In genomic region chr2:21199051-21199450, GRCm38 (mm10) we compare ENCODE assay signal across 19 mouse cellular contexts. TPM values are rescaled to one million over a fixed set of nuclear protein-coding genes. Genes with fewer than 3 reads are reported as not detected.
"Had no signal": no experiment of that assay in that cellular context is flagged by ENCODE, and none has a peak within 500 bp of the region (broad histone marks: within the 10 kb centered on the region; RNA-seq: fewer than 3 reads in every experiment).

No protein-coding gene starts in this region.

- H3K4me2 ChIP-seq: kidney, embryonic 15.5 days; limb, embryonic 12.5 days; limb, embryonic 15.5 days; liver, embryonic 12.5 days; liver, embryonic 15.5 days; midbrain, embryonic 12.5 days; midbrain, embryonic 15.5 days; neural tube, embryonic 12.5 days; neural tube, embryonic 15.5 days had no signal

- H3K9ac ChIP-seq: kidney, embryonic 15.5 days; limb, embryonic 12.5 days; limb, embryonic 15.5 days; liver, embryonic 12.5 days; liver, embryonic 15.5 days; midbrain, embryonic 12.5 days; midbrain, embryonic 15.5 days; neural tube, embryonic 12.5 days; neural tube, embryonic 15.5 days had no signal

- H3K4me3 ChIP-seq: kidney, embryonic 15.5 days; limb, embryonic 12.5 days; limb, embryonic 15.5 days; liver, embryonic 12.5 days; liver, embryonic 15.5 days; midbrain, embryonic 12.5 days; midbrain, embryonic 15.5 days; neural tube, embryonic 12.5 days; neural tube, embryonic 15.5 days had no signal

- H3K36me3 ChIP-seq: kidney, embryonic 15.5 days; limb, embryonic 12.5 days; limb, embryonic 15.5 days; liver, embryonic 12.5 days; liver, embryonic 15.5 days; midbrain, embryonic 12.5 days; midbrain, embryonic 15.5 days; neural tube, embryonic 12.5 days; neural tube, embryonic 15.5 days had no signal

- ATAC-seq: liver, embryonic 12.5 days; midbrain, embryonic 15.5 days had no signal

- H3K27me3 ChIP-seq: limb, embryonic 12.5 days; limb, embryonic 15.5 days; liver, embryonic 12.5 days; liver, embryonic 15.5 days; midbrain, embryonic 12.5 days; midbrain, embryonic 15.5 days; neural tube, embryonic 12.5 days; neural tube, embryonic 15.5 days had no signal

- H3K27ac ChIP-seq: kidney, embryonic 15.5 days; limb, embryonic 12.5 days; limb, embryonic 15.5 days; liver, embryonic 12.5 days; liver, embryonic 15.5 days; macrophage; midbrain, embryonic 12.5 days; midbrain, embryonic 15.5 days; neural tube, embryonic 12.5 days; neural tube, embryonic 15.5 days had no signal

- H3K4me1 ChIP-seq: kidney, embryonic 15.5 days; limb, embryonic 12.5 days; limb, embryonic 15.5 days; liver, embryonic 12.5 days; liver, embryonic 15.5 days; midbrain, embryonic 12.5 days; midbrain, embryonic 15.5 days; neural tube, embryonic 12.5 days; neural tube, embryonic 15.5 days had no signal

- H3K9me3 ChIP-seq: kidney, embryonic 15.5 days; limb, embryonic 12.5 days; limb, embryonic 15.5 days; liver, embryonic 12.5 days; liver, embryonic 15.5 days; midbrain, embryonic 12.5 days; midbrain, embryonic 15.5 days; neural tube, embryonic 12.5 days; neural tube, embryonic 15.5 days had no signal

- DNase-seq: kidney, adult 8-10 months; kidney, postnatal 10 days; kidney, postnatal 4 days; left cerebral cortex, postnatal 4 days; lung, adult 2 months; thymus, adult 18-20 months; thymus, postnatal 36 days had no signal

RNA-seq across cellular contexts. Expression of gene Enkur, which starts 6.1 kb away (rescaled TPM):
- total RNA-seq: megakaryocyte, adult 5-6 weeks had no signal
- polyA plus RNA-seq: limb, embryonic 12.5 days; liver, embryonic 12.5 days; liver, embryonic 15.5 days; macrophage; spleen, adult 2 months had no signal
